Mouse (Mus musculus) forebrain, embryonic 13.5 days (tissue): ENCODE results near the gene Atp10a. TPM values are rescaled to one million over a fixed set of nuclear protein-coding genes. Genes with fewer than 3 reads are reported as not detected.

ENCODE experiments used
- ATAC-seq: fragments of 200-750 bp; cut with Nextera tagmentation; 2 replicates; pipeline ENCODE4 v1.8.0; 2017
- H3K27ac ChIP-seq: fragments of 300-500 bp; sonication (generic); 2 replicates; pipeline ENCODE4 v1.5.1; 2015; ENCODE audit warnings: inconsistent platforms, mild to moderate bottlenecking, moderate library complexity
- H3K27me3 ChIP-seq: fragments of 300-500 bp; sonication (generic); 2 replicates; pipeline ENCODE4 v1.6.1; 2015; ENCODE audit warnings: mild to moderate bottlenecking, inconsistent platforms
- H3K36me3 ChIP-seq: fragments of 300-500 bp; sonication (generic); 2 replicates; pipeline ENCODE4 v1.6.1; 2015; ENCODE audit warnings: mild to moderate bottlenecking, inconsistent platforms; ENCODE audit not compliant: poor library complexity, severe bottlenecking
- H3K4me1 ChIP-seq: fragments of 300-500 bp; sonication (generic); 2 replicates; pipeline ENCODE4 v1.6.1; 2015; ENCODE audit warnings: inconsistent platforms
- H3K4me2 ChIP-seq: fragments of 300-500 bp; sonication (generic); 2 replicates; pipeline ENCODE4 v1.6.1; 2015; ENCODE audit warnings: inconsistent platforms, mild to moderate bottlenecking, moderate library complexity
- H3K4me3 ChIP-seq: fragments of 300-500 bp; sonication (generic); 2 replicates; pipeline ENCODE4 v1.5.1; 2015; ENCODE audit warnings: mild to moderate bottlenecking, inconsistent platforms
- H3K9ac ChIP-seq: fragments of 300-500 bp; sonication (generic); 2 replicates; pipeline ENCODE4 v1.6.1; 2015; ENCODE audit warnings: mild to moderate bottlenecking, inconsistent platforms
- H3K9me3 ChIP-seq: fragments of 300-500 bp; sonication (generic); replicated peaks from 2 replicates; pipeline ENCODE4 v1.6.1; 2016; ENCODE audit warnings: inconsistent platforms
- WGBS: fragments of 180-500 bp; shearing (Covaris S2); methylation state at CpG from one replicate; pipeline ENCODE4 v1.1.7; 2015; 5-methylcytosine and 5-hydroxymethylcytosine counted together
- polyA plus RNA-seq: library from polyadenylated mRNA; unstranded; fragments of >200 nt; fragmentation: Nextera tagmentation; extraction: Ambion mirVana; gene quantifications from 2 replicates; pipeline ENCODE4 v1.2.1, GENCODE M21; 2015

Gene Atp10a
- polyA plus RNA-seq, 1 experiment from 2014 or later, result 1.5 TPM

DNA sequence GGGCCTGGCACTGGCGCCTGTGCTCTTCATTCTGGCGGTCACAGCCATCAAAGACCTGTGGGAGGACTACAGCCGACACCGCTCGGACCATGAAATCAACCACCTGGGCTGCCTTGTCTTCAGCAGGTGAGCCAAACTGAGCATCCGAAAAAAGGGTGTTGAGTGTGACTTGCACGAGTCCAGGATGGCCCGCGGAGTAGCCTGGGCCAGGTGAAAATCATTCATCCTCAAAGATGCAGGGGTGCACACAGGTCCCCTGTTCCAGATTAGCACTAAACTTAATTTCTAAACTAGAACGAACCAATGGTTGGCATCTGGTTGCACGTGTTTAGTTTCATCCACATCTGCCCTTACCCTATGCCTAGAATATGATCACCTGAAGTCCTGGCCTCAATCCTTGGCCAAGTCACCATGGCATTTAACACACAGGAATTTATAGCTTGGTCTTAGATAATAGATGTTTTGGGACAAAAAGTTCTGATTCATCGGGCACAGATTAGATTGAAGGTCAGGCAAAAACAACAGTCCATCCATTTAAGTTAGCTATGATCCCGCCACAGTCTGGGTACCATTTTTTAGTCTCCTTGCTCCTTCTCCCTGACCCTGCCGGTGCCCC lies 2.9 kb downstream of the Atp10a start:
- H3K27ac ChIP-seq, result no peak overlapping the region
- peak; percentile 1; the same call in 1 of the 2 replicates for ATAC-seq
- no peaks in the 10 kb centered on the region for H3K36me3 ChIP-seq
- peak overlapping the region; percentile 81 for H3K9ac ChIP-seq
- 28% methylated on average over 14 of the region's 14 CpGs for WGBS
- H3K4me3 ChIP-seq, result peak overlapping the region; percentile 75
- no peaks in the 10 kb centered on the region for H3K9me3 ChIP-seq
- peaks cover 11% of the 10 kb centered on the region for H3K4me1 ChIP-seq
- peaks cover 4% of the 10 kb centered on the region; the same call in 1 of the 2 replicates for H3K27me3 ChIP-seq
- H3K4me2 ChIP-seq, result peak overlapping the region; percentile 93

DNA sequence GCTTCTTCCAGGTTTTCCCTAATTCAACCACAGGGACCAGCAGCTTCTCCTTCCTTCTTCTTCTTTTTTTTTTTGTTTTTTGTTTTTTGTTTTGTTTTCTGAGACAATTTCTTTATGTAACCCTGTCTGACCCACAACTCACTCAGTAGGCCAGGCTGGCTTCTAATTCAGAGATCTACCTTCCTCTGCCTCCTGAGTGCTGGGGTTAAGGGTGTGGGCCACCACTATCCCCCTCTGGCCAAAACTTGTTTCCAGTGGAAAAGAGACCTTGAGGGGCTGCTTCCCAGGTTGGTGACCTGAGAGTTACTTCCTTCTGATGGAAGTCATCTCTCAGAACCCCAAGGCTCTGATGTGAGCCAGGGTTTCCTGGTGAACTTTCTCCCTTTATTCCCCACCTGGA lies 4.1 kb downstream of the Atp10a start:
- ATAC-seq, result no peak
- Histone ChIP-seq H3K27ac (no peak overlapping the region), H3K36me3 (no peaks in the 10 kb centered on the region), H3K9ac (no peak overlapping the region), H3K27me3 (peaks cover 4% of the 10 kb centered on the region; the same call in 1 of the 2 replicates), H3K9me3 (no peaks in the 10 kb centered on the region), H3K4me2 (no peak overlapping the region), H3K4me1 (peaks cover 11% of the 10 kb centered on the region), H3K4me3 (no peak overlapping the region)

DNA sequence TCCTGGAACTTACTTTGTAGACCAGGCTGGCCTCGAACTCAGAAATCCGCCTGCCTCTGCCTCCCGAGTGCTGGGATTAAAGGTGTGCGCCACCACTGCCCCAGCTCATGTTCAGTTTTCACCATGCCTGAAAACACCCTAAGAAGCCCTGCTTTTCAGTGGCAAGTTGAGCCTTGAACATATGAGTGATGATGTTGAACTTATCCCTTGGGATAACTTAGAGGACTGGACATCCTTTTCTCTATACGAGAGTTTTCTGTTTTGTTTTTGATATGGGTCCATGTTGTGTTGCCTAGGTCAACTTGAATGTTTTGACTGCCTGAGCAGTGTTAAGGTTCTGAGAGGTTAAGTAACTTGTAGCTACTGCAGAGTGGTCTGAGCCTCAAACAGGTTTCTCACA lies 4.7 kb downstream of the Atp10a start:
- Histone ChIP-seq H3K4me3 (no peak overlapping the region), H3K36me3 (no peaks in the 10 kb centered on the region), H3K9ac (no peak overlapping the region), H3K4me2 (no peak overlapping the region), H3K4me1 (peaks cover 11% of the 10 kb centered on the region), H3K9me3 (no peaks in the 10 kb centered on the region), H3K27me3 (peaks cover 4% of the 10 kb centered on the region; the same call in 1 of the 2 replicates), H3K27ac (no peak overlapping the region)
- no peak for ATAC-seq
- 94% methylated on average over 5 of the region's 5 CpGs for WGBS

DNA sequence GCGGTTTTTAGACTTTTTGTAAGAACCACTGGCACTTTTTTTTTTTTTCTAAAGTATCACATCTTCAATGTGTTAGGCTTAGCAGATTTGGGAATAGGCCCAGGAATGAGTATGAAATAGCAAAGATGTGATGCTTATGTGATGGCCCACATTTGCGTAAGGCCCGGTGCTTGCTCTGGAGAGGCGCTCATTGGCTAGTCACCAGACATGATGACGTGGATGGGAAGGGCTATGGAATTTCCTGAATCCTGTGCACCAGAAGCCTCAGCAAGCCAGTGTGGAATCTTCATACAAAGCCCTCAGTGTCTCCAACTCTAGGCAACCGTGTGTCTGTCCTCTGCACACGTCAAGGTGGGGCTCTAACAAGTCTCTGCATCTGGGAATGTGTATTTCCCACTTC lies 5.1 kb downstream of the Atp10a start:
- 91% methylated on average over 7 of the region's 7 CpGs for WGBS
- no peak for ATAC-seq

DNA sequence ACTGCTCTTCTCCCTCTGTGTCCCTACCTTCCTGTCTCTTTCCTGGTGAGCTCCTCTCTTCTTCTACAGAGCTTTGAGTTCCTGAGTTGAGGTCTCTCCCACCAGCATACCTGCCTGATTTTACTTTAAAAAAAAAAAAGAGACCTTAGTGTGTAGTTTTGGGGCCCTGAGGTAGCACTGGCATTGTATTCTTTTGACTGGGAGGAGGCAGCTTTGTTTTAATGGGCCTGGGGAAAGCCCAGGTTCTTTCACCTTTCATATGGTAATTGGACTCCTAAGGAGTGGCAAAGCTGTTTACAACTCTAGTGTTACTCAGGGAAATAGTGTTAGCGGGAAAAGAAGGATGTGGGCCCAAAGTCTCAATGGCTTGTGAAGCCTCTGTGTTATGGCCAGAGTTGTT lies 12.7 kb downstream of the Atp10a start:
- ATAC-seq, result no peak
- WGBS, result 16% methylated on average over 1 of the region's 1 CpGs
- no peaks in the 10 kb centered on the region for H3K27me3 ChIP-seq

More for the DNA sequence above, 5.1 kb downstream of the Atp10a start:
- Histone ChIP-seq H3K9ac (no peak overlapping the region), H3K27me3 (peaks cover 4% of the 10 kb centered on the region; the same call in 1 of the 2 replicates), H3K27ac (no peak overlapping the region), H3K4me2 (no peak overlapping the region), H3K4me1 (peaks cover 11% of the 10 kb centered on the region), H3K9me3 (no peaks in the 10 kb centered on the region), H3K36me3 (no peaks in the 10 kb centered on the region), H3K4me3 (no peak overlapping the region)

DNA sequence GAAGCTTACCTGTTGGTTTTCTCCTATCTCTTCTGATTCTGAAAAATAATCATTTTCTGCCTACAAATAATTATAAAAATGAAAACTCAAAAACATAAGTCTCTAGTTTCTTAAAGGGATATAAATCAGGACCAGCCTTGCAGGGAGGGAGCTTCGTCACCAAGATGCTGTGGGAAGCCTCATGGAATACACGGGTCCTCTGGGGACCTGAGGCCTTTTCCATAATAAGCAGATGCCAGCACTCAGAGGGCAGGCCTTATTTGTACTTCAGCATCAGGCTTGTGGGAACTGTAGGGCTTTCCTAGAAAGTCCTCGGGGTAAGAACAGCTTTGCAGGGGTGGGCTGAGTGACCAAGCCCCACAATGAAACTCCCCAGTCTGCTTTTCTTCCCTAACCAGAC lies 20.1 kb downstream of the Atp10a start:
- no peak overlapping the region for H3K4me3 ChIP-seq
- H3K9ac ChIP-seq, result no peak overlapping the region
- H3K4me1 ChIP-seq, result no peaks in the 10 kb centered on the region
- no peak overlapping the region for H3K4me2 ChIP-seq
- H3K27ac ChIP-seq, result no peak overlapping the region
- H3K36me3 ChIP-seq, result 0 out of 2 replicates have a peak, but pooled peaks cover 4% of the 10 kb centered on the region
- no peaks in the 10 kb centered on the region for H3K27me3 ChIP-seq
- ATAC-seq, result no peak
- peaks cover 3% of the 10 kb centered on the region; the same call in 1 of the 2 replicates for H3K9me3 ChIP-seq
- 36% methylated on average over 3 of the region's 3 CpGs for WGBS

More for the DNA sequence above, 12.7 kb downstream of the Atp10a start:
- H3K4me2 ChIP-seq, result no peak overlapping the region
- H3K9me3 ChIP-seq, result peaks cover 3% of the 10 kb centered on the region; the same call in 1 of the 2 replicates
- H3K9ac ChIP-seq, result no peak overlapping the region
- no peak overlapping the region for H3K27ac ChIP-seq
- H3K4me1 ChIP-seq, result peaks cover 7% of the 10 kb centered on the region
- 0 out of 2 replicates have a peak, but pooled peaks cover 4% of the 10 kb centered on the region for H3K36me3 ChIP-seq
- no peak overlapping the region for H3K4me3 ChIP-seq

DNA sequence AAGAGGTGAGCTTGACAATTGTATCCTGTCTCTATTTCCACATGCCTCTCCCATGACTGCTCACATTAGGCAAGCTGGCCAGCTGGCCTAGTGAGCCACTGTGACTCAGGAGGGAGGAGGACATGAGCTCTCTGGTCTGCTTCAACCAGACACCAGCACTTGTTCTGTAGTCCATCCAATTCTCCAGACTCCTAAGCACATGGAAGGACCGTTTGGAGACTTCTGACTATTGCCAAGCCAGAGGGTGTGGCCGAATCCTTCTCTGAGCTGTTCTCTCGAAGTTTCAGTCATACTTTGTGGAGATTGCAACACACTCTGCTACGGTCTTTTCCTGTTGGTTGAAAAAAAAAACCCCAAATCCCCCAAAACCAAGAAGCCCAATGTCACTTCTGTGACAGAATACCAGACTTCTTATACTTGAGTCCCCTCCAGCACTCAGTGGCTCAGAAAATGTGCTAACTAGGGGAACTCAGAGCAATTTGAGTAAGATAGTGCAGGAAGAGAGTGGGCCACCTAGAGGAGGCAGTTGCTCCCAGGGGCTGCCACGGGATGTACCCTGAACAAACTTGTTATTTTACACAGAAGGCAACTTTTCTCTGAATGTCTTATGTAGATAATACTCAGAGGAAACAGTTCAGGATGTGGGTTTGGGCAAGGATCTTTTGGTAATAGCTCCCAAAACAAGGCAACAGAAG lies 21.3 kb downstream of the Atp10a start:
- no peaks in the 10 kb centered on the region for H3K4me1 ChIP-seq
- H3K27ac ChIP-seq, result no peak overlapping the region
- no peaks in the 10 kb centered on the region for H3K27me3 ChIP-seq
- H3K36me3 ChIP-seq, result no peaks in the 10 kb centered on the region
- 72% methylated on average over 5 of the region's 5 CpGs for WGBS
- H3K4me3 ChIP-seq, result no peak overlapping the region
- no peak for ATAC-seq
- no peak overlapping the region for H3K9ac ChIP-seq
- peaks cover 2% of the 10 kb centered on the region; the same call in 1 of the 2 replicates for H3K9me3 ChIP-seq
- no peak overlapping the region for H3K4me2 ChIP-seq

DNA sequence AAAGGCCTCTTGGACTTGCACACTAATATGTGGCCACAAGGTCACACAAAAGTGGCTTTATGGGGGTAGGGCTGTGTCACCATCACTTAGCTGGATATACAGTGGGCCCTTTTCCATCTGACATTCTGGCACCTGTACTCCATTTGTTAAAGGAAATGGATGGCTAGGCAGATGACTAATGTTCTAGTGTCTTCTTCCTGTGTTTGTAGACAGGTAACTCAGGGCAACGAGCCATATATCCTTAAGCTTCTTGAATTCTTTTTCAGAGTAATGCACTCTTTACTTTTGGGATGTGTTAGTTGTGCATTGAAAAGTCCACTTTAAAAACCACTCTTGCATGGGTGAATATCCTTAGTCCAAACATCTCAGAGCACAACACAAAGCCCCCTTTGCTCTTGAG lies 30.0 kb downstream of the Atp10a start:
- Histone ChIP-seq H3K9me3 (no peaks in the 10 kb centered on the region), H3K4me3 (no peak overlapping the region), H3K9ac (no peak overlapping the region), H3K27ac (no peak overlapping the region), H3K27me3 (no peaks in the 10 kb centered on the region), H3K4me1 (peaks cover 12% of the 10 kb centered on the region), H3K4me2 (no peak overlapping the region), H3K36me3 (no peaks in the 10 kb centered on the region)
- 86% methylated on average over 1 of the region's 1 CpGs for WGBS
- no peak for ATAC-seq

DNA sequence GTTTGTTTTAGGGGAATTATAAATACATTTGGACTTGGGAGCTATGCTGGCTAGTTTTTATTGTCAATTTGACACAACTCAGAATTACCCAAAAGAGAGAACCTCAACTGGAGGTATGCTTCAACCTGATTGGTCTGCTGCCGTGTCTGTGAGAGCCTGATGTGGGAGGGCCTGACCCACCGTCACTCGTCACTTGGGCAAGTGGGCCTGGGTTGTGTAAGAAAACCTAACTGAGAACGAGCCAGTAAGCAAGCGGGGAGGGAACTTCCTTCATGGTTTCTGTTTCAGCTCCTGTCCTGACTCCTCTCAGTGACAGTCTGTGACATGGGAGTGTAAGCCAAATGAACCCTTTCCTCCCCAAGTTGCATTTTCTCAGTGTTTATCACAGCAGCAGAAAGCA lies 30.6 kb downstream of the Atp10a start:
- WGBS, result 83% methylated on average over 5 of the region's 5 CpGs
- Histone ChIP-seq H3K9ac (no peak overlapping the region), H3K27ac (no peak overlapping the region), H3K27me3 (no peaks in the 10 kb centered on the region), H3K9me3 (no peaks in the 10 kb centered on the region), H3K4me3 (no peak overlapping the region), H3K36me3 (no peaks in the 10 kb centered on the region), H3K4me2 (no peak overlapping the region), H3K4me1 (peaks cover 12% of the 10 kb centered on the region)
- ATAC-seq, result no peak

DNA sequence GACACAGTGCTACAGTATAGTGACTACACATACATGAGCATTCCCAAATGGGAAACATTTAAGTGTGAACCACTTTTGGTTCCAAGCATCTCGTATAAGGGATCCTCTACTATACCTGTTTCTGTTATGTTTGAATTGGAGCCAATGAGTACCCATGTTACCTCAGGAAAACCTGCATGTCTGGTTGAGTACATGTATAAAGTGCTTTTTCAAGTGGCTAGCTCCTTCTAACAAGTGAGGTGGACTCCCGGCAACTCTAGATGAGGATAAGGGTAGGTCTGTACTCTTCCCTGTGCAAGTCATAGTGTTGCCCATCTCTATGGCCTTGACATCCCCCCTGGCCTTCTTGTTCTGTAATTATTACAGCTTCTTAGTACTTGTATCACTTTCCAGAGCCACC lies 31.0 kb downstream of the Atp10a start:
- ATAC-seq, result no peak
- Histone ChIP-seq H3K4me1 (peaks cover 12% of the 10 kb centered on the region), H3K9ac (no peak overlapping the region)

DNA sequence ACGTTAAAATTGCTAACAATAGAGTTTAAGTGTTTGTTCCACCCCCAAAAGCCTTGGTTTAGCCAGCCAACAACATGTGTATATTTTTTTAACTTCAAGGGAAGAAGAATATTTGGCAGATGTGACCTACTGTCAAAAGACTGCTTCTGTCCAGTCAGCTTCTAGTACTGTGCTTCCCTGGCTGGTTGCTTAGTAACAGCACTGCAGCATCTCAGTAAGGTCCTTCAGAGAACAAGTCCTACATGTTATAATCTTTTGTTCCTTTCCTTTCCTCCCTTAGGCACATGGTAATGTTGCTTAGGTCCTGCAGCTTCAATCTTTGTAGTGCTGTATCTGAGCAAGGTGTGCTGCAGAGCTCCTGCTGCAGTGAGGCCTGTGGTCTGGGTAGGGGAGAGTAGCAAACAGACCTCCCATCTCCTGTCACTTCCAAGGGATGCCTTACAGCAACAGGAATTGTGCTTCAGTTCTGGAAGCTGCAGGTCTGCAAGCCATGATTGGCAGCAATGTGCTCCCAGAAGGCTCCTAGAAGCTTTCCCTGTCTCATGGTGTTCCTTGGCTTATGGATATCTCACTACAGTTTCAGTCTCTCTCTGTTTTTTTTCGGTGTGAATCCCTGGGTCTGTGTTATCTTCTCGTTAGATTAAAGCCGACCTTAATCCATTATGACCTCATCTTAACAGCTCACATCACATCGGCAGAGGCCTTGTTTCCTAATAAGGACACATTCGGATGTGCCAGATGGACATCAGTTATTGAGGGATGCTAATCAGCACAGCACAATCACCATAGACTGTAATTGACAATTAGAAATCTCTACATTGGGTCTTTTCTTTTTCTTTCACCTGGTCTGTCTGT lies 34.3 kb downstream of the Atp10a start:
- H3K4me3 ChIP-seq, result no peak overlapping the region
- no peaks in the 10 kb centered on the region for H3K27me3 ChIP-seq
- no peaks in the 10 kb centered on the region for H3K36me3 ChIP-seq
- ATAC-seq, result peak; percentile 46
- H3K9ac ChIP-seq, result no peak overlapping the region
- H3K9me3 ChIP-seq, result no peaks in the 10 kb centered on the region
- H3K4me2 ChIP-seq, result no peak overlapping the region
- peak overlapping the region; percentile 40 for H3K27ac ChIP-seq
- WGBS, result 49% methylated on average over 6 of the region's 6 CpGs
- H3K4me1 ChIP-seq, result peaks cover 24% of the 10 kb centered on the region

More for the DNA sequence above, 31.0 kb downstream of the Atp10a start:
- Histone ChIP-seq H3K4me3 (no peak overlapping the region), H3K27ac (no peak overlapping the region), H3K36me3 (no peaks in the 10 kb centered on the region), H3K27me3 (no peaks in the 10 kb centered on the region), H3K4me2 (no peak overlapping the region), H3K9me3 (no peaks in the 10 kb centered on the region)
- WGBS, result 90% methylated on average over 2 of the region's 2 CpGs
